Mouse (Mus musculus) G1E-ER4 (cell line): Measurements from ENCODE around the gene Gm28308. TPM values are rescaled to one million over a fixed set of nuclear protein-coding genes. Genes with fewer than 3 reads are reported as not detected.

Experiments used
- GATA1 ChIP-seq: IDR thresholded peaks from one replicate; pipeline ENCODE4 v1.8.0; 2012; ENCODE audit warnings: low read length, inconsistent platforms
- polyA plus RNA-seq: library from polyadenylated mRNA; stranded (reverse); fragments of >175 nt; gene quantifications from 2 replicates; pipeline ENCODE4 v1.2.3, GENCODE M21; 2012

The Gm28308 gene
- polyA plus RNA-seq, 1 experiment = not detected

DNA sequence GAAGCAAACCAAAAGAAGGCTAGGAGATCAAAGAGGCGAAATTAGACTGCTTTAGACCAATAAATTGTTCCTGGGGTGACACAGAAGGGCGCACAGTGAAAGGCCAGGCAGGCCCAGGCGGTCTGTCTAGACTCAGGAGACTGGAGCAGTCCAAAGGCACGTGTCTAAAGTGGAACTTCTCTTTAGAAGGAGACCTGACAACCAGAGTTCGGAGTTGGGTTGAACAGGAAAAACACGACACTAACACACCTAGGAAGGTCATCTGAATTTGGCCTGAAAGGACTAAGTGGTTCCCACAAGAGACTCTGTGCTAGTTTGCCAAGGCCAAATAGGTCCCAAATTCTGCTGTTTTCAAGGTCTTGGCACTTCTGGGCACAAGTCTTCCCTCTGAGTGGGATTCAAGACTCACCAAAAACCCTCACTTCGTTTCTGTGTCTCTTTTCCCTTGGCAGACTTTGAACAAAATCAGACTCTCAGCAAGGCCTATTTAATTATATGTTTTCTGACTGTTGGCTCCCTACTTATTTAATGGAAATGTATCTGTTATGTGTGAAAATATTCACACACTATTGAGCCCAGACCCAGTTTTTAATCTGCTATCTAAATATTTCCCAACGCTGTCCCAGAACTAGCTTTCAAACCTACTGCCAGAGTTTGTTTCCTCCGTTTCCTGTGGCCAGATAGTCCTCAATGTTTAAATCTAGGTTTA is 6.2 kb upstream of the Gm28308 start:
- TF ChIP-seq GATA1 = no peak

- TF ChIP-seq GATA1 = no peak
Measured at GRCm38 (mm10) chr6:52218643-52219215, 5.6 kb upstream of the Gm28308 start.

DNA sequence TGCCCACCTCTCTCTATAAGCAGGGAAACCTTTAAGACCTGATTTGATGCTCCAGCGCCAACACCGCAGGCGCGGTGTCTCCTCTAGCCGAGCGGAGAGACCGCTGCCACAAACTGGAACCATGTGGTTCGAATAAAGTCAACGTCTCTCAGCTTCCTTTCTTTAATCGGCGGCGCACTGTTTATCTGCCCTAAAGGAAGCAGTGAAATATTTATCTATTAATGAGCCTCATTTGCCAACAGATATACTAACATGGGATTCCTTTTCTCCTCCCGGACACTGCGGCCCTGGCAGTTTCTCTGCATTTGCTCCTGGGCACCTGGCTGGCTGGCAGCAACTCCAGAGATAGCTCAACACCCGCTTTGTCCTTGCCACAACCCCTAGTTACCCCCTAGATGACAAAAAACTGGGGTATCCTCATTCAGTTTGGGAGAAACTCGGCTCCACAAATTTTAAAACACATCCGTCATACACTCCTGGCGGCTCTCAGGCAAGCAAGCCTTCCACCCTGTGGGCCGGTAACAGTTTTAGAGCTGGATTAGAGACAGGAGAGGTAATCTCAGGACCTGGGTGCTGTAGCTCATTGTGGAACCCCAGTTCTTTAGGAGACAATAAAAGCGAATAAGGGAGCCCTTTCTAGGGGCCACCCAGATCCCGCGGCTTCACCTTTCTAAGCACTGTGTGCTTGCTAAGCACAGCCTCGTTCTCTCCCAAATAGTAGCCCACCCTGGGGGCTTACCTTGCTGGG is 4.9 kb upstream of the Gm28308 start:
- no peak for TF ChIP-seq GATA1

DNA sequence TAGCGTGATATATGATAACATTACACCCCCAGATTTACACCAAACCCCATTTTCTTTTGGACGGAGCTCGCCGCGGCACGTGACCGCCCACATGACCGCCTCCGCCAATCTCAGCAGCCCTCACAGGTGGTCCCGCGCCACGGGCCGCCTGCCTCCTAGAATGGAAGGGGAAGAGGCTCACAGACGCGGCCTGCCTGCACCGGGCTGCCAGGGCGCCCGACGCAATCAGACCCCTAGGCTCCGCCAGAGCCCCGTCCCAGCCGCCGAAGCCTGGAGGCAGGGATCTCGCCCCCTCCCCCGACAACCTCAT is 4.3 kb upstream of the Gm28308 start:
- TF ChIP-seq GATA1 = no peak

- no peak for TF ChIP-seq GATA1
Measured at GRCm38 (mm10) chr6:52216691-52217458, 3.7 kb upstream of the Gm28308 start.

GRCm38 (mm10) chr6:52215771-52216535 is 2.8 kb upstream of the Gm28308 start:
- no peak for TF ChIP-seq GATA1

DNA sequence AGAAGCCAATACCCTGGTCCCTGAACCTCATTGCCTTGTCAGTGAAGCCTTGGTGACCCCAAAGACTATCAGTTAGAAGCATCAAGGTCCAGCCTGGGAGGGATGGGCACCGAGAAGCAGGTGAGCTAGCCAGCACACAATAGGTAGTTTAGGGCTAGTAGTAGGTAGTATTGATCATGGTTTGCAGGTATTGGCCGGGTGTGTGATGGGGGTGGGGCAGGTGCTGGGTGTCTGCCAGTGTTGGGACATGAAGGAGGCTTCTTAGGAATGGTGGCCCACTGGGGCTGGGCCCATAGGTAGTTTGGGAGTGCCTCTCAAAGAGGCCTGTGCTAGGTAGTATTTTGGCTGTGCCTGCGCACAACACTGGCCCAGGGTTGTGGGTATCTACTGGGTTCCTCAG is 1.9 kb upstream of the Gm28308 start:
- no peak for TF ChIP-seq GATA1

DNA sequence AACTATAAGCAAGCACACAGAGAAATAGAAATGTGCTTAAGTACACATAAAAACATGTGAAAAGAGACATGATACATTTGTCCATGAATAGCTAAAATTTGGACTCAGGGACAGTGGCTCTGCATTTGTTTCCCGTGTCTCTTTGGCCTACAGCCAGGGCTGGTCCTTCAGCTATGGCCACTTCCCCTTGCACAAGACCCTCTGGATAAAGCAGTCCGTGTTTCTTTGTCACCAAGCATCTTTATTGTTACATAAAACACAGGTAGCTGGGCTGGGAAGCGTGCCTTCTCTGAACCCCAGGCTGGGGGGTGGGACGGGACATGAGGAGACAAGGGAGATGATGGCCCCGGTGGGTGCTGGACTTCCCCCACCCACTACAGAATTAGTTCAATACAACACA is 1.1 kb upstream of the Gm28308 start:
- no peak for TF ChIP-seq GATA1

GRCm38 (mm10) chr6:52212556-52213118 is 502 bp downstream of the Gm28308 start:
- no peak for TF ChIP-seq GATA1

- TF ChIP-seq GATA1 = no peak
Measured at GRCm38 (mm10) chr6:52211961-52212360, 1.2 kb downstream of the Gm28308 start.

DNA sequence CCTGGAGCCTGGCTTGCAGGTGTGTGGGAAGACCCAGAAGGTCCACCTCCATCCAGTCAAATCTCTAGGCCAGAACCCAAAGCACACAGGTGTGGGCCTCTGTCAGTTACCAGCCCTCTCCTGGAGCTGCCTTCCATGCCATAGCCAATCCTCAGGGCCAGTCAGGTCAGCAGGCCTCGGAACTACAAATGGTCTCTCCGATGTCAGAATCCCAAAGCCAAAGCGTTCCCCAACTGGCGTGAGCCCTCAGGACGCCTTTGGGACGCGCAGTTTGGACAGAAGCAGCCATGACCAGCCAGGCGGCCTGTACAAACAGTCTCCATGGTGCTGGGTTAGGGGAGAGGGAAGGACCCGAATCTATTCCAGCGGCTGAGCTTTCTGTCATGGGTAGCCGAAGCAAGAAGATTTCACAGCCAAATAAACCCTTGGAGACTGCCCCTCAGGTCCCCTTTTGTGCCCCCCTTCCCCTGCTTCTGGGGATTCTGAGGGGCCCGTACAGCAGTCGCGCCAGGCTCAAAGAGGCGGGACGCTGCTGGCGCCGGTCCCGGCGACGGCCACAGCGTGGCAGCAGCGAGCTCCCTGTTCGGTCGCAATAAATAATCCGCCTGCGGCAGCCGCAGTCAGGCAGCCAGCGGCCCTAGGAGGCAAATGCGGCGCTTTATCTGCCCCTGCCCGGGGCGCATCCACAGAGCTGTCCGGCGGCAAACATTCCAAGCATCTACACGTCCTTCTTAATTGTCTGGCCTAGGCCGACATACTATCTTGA is 1.8 kb downstream of the Gm28308 start:
- no peak for TF ChIP-seq GATA1

GRCm38 (mm10) chr6:52209685-52210046 is 3.5 kb downstream of the Gm28308 start:
- no peak for TF ChIP-seq GATA1

GRCm38 (mm10) chr6:52208868-52209684 is 4.1 kb downstream of the Gm28308 start:
- no peak for TF ChIP-seq GATA1

DNA sequence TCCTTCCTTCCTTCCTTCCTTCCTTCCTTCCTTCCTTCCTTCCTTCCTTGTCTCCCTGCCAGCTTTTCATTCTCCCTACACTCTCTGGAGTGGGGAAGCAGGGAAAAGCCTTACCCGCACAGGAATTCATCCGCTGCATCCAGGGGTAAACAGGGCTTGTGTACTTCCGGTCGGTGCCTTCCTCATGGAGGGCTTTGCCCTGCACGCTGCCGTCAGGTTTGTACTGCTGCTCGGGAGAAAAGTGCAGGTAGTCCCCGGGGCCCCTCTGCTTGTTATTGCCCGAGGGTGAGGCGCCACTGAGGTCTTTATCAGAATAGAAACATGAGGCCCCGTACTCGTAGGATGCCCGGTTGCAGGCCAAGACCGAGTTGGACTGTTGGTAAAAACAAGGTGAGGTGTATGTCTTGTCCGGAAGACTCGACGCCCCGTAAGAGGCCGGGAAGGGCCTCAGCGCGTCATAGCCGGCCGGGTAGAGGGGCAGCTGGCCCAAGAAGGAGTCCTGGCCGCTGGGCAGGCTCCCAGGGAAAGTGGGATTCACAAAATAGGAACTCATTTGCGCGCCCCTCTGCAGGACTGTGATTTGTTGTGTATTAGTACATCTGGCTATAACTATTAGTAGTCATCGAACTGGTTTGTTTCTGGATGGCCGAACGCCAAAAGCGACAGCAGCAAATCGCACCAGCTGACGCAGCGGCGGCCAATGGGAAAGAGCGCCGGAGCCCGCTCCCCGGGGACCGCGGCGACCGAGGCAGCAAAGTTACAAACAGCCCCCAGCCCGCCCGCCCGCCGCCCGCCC is 4.9 kb downstream of the Gm28308 start, which contains the start of gene Hoxa6:
Gene Hoxa6, minus strand, starts transcription at position 651 of the 796 bp plus-strand sequence.
- TF ChIP-seq GATA1 = no peak
